Mouse (Mus musculus) 3T3-L1 (cell line): ENCODE results near the gene Plxnd1.

Experiments used
- DNase-seq: peaks from one replicate; pipeline ENCODE4 v3.0.0-alpha.2; 2015; ENCODE audit warnings: low read depth, low spot score

The Plxnd1 gene

DNA sequence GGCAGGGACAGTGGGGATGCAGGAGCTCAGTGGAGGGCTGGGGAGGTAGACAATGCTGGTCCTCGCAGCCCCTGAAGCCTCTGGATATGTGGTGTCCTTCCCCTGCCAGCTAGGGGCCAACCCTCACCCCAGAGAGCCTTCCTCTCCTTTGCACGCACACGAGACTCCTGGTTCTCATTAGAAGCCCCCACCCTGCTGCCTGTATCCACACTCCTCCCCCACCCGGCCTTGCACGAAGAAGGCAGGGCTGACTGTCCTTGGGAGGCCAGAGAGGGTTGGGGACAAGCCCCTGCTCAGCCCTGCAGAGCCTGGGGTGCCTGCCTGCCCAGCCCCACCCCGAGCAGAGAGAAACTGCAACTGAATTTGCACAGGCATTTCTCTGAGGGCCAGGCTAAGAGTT is 37.1 kb downstream of the Plxnd1 start:
- DNase-seq = no peak

DNA sequence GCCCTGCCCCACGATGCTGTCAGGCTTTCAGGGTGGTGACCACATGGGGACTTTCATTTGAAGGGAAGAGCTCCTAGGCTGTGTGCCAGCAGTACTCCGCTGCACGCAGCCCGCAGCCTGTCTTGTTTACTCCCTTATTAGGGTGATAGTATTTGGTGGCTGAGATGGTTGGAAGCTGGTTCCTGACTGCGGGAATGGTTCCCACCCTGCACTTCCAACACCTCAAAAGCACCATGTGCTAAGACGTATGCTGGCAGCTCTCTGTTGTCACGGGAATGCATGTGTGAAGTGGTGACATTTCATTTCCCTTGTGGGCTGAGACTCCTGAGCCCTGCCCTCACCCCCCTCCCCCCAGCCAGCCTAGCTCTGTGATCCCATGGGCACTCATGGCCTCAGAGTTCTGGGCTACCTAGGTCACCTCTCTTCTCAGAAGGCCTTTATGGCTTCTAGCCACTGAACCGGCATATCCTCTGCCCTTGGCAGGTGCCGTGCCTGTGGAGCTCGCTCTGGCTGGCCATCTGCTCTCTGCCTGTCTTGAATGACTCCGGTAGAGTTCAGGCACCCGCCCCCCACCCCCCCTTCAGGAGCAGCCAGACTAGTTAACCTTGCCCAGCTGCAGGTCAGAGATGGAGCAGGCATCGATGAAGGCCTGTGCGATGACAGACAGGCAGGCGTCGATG is 37.7 kb downstream of the Plxnd1 start:
- no peak for DNase-seq

DNA sequence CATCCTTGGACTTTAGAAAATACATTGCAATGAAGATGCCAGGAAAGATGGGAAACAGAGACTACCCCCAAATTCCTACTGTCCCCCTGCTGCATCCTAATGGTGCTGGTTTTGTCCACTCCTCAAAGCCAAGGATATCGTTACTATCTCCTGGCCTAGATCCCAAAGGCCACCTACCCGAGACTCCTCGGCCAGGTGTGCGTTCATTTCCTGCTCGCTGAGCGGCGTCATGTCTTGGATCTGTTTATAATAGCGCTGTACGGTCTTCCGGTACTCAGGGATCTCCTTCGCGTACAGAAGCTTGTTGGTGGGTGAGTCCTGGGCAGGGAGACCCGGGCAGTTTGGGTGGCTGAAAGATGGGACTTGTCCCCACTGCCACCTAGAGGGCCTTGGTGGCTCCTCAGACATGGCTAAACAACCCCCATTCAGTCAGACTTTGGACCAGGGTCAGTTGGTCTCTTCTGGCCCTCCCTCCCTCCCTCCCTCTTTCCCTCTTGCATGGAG is 38.3 kb downstream of the Plxnd1 start:
- no peak for DNase-seq

DNA sequence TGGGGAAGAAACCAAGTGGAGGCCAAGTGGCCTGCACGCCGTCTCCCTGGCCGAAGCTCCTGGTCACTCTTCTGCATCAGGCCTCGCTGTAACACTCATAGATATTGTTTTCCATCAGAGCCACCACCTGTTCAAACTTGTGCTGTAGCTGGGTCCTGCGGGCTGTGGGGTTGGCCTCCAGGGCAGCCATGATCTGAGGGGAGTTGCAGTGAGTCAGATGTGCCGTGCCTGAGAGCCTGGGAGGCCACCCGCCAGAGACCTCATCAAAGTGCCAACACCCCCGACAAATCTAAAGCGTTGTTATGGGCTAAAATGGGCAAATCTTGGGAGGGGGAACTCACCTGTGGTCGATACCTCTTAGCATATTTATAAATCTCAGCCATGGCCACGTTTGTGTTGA is 39.1 kb downstream of the Plxnd1 start:
- DNase-seq = no peak

DNA sequence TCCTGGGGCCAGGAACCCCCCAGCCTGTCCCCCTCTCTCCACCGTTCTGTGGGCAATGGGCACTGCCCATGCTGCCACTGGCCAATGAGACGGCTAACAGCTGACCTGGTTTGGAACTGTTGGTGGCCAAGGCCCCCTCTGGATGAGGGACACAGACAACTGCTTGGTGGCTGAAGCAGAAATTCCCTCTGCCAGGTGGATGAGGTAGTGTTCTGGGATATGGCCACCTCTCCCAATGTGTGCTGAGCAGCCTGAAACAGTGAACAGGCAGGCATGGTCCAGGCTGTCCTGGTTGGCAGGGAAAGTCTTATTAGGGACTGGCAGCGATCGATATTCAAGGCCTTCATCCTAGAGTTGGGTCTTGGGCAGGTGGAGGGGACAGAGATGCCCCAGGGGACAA is 39.6 kb downstream of the Plxnd1 start:
- DNase-seq = no peak

DNA sequence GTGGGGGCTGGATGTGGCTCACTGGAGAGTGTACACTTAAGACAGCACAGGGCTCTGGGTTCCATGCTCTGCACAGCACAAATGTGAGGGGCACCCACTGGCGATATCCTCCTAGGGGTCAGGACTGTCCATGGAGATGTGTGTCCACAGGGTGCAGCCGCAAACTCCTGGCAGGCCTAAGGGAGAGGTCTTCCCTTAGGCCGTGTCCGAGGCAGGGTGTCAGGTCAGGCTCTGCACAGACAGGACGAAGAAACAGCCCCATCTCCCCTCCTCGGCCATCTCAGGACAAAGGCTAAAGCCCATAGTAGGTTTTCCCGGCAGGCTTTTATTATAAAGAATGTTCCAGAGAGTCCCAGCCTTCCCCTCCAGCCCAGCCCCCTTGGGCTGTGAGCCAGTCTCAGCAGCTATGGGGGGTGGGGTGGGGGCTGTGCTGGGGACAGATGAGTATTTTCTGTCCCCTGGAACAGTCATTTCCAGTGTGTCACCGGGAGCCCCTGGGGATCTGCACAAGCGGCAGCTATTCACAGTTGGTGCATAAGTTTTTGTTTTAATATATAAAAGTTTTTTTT is 40.2 kb downstream of the Plxnd1 start:
- no peak for DNase-seq

DNA sequence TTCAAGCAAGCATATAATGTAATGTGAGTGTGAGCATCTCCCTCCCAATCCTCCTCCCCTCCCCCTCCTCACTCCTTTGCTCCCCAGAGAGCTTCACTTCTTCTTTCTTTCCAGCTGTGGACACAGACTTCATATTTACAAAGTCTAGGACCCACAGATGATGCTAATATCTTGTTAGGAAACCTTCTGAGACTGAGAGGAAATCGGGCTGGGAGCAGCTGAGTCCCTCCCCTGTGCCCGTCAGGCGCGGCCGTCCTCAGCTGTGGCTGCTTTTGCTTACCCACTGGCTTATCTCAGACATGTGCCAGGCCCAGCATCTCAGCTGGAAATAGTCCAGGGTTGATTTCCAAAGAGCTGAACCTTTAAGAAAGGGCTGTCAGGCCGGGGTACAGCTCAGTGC is 48.4 kb downstream of the Plxnd1 start:
- peak; percentile 31 for DNase-seq

DNA sequence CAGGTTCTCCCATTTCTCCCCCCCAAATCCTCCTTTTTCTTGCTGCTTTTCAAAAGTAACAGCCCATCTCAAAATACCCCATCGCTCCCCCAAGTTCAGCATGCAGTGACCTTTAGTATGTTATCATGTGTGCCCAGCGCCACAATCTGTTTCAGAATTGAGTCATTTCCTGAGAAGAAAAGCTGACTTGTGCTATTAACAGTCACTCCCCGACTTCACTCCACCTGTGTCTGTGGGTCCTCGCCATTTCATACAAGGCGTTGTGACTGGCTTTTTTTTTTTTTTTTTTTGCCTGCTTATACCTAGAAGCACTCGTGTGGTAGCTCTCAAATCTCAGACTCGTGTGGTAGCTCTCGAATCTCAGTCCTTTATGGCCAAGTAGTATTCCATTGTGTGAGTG is 49.2 kb downstream of the Plxnd1 start:
- DNase-seq = no peak

DNA sequence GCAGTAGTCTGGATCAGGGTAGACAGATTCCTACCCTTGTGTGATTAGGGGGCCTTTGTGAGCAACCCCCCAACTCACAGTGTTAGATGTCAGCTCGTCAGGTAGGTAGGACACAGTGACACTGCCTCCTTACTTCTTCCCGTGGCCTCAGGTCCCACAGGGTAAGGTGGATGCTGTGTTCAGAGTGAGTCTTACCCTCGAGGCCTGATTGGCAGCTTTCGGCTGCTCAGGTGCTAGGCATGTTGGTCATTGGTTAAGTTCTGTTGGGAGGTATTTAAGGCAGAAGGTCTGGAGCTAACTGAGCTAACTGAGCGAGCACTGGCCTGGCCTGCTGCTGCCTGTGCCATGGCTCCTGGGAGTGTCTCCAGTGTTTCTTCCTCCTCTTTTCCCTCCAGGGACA is 50.2 kb downstream of the Plxnd1 start, which contains the start of gene H1foo:
Gene H1foo, plus strand, starts transcription at position 301 of the 400 bp plus-strand sequence.
- no peak for DNase-seq

DNA sequence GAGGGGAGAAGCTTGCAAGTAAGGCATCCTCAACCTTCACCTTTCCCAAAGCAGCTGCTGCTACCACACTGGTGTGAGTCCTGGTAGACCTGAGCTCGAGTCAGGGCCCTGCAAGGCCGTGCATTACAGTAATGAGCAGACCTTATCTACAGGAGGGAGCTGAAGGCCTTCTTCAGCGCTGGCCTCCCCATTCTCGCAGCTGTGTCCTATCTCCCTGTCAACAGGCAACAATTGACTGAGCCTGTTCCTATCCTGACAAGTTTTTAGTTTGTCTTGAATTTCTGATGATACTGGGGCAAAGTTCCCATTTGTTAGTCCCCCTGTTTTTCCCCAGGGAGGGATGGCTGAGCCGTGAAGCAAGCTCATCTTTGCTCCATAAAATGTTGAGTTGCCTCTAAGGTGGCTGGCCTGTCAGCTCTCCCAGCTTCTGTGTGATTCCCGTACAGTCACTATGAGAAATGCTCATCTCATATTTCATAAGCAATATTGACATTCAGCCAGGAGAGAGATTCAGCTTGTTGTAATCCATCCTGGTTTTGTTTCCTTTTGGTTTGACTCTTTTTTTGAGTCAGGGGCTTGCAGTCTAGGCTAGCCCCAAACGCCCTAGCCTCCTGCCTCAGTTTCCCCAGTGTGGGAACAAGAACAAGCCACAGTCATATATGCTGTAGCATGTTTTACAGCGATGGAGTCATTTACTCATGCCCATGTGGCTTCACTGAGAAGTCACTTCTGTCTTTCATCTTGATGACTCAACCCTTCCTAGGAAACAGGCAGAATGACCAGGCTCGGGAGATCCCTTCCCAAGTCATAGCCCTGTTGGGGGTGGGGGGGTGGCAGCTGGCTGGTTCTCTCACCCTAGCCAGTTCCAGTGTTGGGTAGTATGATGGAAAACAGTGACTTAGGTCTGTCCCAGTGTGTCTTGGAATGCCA is 51.0 kb downstream of the Plxnd1 start:
- peak; percentile 90 for DNase-seq

DNA sequence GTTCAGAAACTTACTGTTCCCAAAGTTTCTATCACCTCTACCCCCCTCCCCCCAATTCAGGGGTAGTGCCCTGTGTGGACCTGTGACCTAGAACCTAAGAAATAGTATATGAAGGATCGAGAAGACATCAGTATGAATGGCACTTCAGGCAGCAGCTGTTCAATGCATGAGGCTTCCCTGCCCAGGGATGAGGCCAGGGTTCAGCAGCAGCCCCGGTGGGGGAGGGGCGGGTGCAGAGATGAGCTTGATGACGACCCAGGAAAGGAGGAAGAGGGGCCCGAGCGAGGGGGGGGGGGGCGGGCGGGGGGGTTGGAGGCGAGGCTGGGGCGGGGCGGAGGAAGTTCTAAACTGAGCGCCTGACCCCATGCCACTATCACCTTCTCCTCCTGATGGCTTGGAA is 53.7 kb downstream of the Plxnd1 start:
- DNase-seq = no peak

DNA sequence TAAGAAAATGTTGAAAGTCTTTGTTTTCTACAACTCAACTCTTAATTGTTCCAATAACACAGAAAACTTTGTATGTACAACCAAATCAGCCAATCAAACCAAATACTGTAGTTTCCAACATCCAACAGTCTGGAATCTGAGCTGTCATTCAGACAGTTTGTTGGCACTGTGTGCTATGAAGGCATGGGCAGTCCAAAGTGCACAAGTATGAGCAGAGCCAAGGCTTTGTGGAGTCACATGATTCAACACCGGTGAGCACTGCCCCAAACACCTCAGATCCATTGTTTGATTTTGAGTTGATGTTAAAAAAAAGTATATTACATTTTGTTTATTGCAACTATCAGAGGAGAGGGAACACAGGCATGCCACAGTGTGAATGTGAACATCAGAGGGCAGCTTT is 54.2 kb downstream of the Plxnd1 start:
- DNase-seq = no peak

DNA sequence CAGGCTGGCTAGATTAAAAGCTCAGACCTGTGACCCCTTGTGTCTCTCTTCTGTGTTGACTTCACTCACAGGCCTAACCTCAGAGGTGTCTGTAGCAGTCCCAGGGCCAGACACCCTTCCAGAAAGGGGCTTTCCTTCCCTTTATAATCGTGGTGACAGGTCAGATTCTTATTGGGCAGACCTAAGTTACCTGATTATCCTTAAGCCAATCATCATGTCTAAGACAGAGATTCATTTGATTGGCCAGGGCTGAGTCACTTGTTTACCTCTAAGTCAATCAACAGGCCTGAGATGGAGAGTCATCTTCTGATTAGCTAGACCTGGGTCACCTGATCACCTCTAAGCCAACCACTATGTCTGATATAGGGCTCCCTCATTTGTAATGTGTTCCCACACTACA is 56.0 kb downstream of the Plxnd1 start:
- DNase-seq = no peak

DNA sequence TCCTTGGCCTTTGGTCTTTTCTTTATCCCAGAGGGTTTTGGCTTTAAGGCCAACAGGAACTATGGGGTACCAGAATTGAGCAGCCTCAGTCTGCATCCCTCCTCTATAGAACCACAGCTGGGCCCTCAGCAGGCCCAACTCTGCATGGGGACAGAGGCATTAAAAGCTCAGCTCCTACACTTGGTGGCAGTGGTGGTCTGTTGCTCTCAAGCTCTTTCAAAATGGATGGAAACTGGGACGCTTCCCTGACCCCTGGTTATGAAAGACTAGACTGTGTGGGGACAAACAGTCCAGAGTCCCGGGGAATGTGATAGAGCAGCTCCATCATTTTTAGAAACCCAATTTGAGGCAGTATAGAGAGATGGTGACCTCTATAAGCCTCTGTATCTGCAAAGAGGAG is 56.8 kb downstream of the Plxnd1 start:
- no peak for DNase-seq

DNA sequence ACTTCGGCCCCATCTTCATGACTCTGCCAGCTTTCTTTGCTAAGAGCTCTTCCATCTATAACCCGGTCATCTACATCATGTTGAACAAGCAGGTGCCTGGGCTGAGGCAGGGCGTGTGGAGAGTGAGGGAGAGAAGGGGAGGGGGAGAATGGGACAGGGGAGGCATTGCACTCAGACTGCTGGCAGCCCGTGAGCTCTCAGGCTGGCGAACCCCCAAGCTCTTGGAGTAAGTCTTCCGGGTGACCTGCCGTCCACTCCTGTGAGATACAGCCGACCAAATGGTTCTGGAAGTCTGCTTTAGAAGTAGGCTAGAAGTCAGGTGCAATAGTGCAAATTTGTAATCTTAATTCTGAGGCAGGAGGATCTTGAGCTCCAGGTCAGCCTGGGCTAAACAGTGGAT is 59.3 kb downstream of the Plxnd1 start:
- DNase-seq = no peak

DNA sequence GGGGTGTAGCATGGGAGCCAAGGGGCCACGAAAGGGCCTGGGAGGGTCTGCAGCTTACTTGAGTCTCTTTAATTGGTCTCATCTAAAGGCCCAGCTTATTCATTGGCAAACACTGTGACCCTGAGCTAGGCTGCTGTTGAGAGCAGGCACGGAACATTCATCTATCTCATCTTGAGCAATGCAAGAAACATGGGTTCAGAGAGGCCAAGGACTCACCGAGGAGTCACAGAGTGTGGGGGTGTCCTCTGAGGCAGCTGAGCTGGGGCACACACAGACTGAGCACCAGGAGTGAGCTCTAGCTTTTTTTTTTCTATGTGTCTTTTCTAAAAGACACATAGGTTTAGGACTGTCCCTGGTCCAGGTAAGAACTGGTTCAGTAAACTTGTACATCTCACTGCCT is 62.4 kb downstream of the Plxnd1 start:
- DNase-seq = no peak

DNA sequence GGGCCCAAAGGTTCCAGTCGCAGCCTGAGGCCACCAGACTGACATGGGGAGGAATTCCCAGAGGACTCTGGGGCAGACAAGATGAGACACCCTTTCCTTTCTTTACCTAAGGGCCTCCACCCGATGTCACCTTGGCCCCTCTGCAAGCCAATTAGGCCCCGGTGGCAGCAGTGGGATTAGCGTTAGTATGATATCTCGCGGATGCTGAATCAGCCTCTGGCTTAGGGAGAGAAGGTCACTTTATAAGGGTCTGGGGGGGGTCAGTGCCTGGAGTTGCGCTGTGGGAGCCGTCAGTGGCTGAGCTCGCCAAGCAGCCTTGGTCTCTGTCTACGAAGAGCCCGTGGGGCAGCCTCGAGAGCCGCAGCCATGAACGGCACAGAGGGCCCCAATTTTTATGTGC is 63.2 kb downstream of the Plxnd1 start, which contains the start of gene Rho:
Gene Rho, plus strand, starts transcription at position 110 of the 400 bp plus-strand sequence.
- no peak for DNase-seq

DNA sequence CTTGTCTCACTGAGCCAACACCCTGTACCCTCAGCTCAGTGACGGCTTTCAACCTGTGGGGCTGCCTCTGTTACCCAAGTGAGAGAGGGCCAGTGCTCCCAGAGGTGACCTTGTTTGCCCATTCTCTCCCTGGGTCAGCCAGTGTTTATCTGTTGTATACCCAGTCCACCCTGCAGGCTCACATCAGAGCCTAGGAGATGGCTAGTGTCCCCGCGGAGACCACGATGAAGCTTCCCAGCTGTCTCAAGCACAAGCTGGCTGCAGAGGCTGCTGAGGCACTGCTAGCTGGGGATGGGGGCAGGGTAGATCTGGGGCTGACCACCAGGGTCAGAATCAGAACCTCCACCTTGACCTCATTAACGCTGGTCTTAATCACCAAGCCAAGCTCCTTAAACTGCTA is 64.8 kb downstream of the Plxnd1 start:
- DNase-seq = no peak

DNA sequence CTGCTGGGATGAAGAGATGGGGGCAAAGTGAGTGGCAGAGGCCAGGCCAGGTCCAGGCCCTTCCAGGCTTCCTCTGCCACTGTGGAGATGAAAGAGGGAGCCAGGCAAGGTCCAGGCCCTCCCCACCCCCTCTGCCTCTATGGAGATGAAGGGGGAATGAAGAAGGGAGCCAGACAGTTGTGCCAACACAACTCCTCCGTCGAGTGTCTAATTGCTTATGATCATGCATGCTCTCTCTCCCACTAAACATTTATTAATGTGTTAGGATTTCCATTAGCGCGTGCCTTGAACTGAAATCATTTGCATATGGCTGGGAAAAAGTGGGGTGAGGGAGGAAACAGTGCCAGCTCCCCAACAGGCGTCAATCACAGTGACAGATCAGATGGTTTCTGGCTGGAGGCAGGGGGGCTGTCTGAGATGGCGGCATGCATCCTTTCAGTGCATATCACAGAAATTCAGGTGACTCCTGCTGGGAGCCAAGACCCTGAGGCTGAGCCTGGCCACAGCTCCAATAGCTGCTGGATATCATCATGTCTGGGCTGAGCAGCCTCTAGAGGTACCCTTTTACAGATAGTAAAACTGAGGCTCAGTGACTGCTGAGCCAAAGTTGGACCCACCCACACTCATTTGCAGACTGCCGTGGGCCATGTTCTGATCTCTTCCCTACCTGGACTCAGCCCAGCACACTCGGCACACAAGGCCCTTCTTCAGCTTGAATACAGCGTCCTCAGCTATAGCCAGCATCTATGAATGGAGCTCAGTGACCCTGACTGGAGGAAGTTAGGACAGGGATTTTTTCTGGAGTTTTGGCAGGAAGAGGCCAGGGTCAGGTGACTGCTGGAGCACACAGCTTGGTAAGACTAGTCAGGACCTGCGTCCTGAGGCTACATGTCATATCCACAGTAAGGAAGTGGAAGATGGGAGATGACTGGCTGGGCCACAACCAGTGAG is 67.2 kb downstream of the Plxnd1 start:
- peak; percentile 23 for DNase-seq

DNA sequence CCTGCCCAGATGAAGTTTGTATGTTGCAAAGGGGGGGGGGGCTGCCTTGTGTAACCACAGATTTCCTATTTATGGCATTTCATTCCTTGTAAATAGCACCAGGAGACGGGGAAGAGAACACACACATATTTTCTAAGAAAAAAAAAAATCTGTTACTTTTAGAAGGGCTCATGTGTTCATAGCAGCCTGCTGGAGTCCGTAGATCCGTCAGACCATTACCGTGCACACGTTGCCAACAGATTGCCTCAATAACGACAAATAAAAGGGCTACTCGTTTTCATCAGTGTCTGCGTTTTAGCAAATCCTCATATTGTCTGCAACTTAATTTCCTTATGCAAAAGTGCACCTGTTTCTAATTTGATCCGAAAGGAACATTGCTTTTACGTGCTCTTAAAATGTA is 68.4 kb downstream of the Plxnd1 start:
- no peak for DNase-seq

DNA sequence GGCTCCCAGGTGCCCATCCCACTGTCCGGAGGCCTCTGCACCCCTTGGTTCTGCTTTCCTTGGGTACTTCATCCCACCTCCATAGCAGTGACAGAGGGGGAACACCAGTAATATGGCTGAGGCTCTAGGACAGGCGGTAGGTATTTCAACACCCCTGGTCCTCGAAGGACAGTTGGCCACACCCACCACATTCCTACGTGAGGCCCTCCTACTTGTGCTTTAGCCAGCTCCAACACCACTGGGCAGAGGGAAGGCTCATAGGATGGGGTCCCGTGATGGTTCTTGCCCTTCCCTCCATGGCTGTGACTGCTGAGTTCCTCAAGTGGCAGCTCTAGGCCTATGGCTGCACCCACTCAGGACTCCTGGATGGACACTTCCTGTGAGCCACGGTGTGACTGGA is 70.0 kb downstream of the Plxnd1 start:
- DNase-seq = peak; percentile 43
